Mouse (Mus musculus): ENCODE data around the gene Col26a1.
"Not testable (repeated sequence)": the region's sequence is repeated elsewhere in the genome, so short reads cannot be mapped to it uniquely, and the experiment has no call there.

Col26a1 gene

DNA sequence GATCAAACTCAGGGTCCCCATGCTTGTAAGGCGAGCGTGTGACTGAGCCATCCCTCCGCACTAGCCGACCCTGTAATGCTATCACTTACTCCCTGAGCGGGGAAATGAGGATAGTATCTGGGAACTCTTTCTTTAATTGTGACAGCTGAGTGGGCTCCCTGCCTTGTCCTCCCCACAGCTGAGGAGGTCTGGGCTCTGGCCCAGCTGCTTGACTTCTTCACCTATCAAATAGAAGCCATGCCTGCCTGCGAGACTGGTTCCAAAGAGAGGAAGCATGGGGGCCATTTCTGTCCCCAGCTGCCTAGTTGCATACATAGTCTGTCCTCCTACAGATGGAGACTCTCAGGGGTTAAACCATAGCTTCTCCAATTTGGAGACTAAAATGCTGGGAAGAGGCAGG is 78.0 kb downstream of the Col26a1 start:
- DNase-seq = no peak

GRCm38 (mm10) chr5:136804246-136804645 is 78.8 kb downstream of the Col26a1 start:
- no peak for DNase-seq

GRCm38 (mm10) chr5:136802732-136803131 is 80.3 kb downstream of the Col26a1 start:
- no peak for DNase-seq

DNA sequence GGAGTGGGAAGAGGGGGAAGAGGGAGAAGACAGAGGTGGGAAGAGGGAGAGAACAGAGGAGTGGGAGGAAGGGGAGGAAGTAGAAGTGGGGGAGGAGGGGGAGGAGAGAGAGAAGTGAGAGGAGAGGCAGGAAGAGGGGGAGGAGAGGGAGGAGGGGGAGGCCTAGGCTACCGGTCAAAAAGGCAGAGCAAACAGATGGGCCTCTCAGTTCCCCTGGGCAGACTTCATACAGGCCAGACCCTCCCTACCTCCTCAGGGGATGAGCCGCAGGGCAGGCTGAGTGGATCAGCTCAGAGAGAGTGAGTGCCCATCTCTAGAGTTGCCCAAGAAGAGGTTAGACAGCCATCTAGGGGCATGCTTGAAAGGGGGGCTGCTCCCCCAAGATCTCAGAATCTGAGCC is 86.1 kb downstream of the Col26a1 start:
- no peak for DNase-seq

DNA sequence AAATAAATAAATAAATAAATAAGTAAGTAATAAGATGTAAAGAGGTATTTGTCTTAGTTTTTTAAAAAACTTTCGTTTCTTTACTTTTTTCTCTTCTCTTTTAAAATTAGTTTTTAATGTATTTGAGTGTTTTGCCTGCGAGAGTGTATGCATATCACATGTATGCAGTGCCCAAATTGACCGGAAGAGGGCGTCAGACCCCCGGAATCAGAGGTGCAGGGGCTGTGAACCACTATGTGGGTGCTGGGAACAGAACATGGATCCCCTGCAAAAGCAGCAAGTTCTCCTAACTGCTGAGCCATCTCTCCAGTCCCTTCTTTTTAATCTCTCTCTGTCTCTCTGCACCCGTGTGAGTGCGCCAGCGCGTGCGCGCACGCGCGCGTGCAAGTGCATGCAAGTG is 89.2 kb downstream of the Col26a1 start:
- no peak for DNase-seq

GRCm38 (mm10) chr5:136792541-136792940 is 90.5 kb downstream of the Col26a1 start:
- no peak for DNase-seq

GRCm38 (mm10) chr5:136791204-136791603 is 91.8 kb downstream of the Col26a1 start:
- DNase-seq = no peak

DNA sequence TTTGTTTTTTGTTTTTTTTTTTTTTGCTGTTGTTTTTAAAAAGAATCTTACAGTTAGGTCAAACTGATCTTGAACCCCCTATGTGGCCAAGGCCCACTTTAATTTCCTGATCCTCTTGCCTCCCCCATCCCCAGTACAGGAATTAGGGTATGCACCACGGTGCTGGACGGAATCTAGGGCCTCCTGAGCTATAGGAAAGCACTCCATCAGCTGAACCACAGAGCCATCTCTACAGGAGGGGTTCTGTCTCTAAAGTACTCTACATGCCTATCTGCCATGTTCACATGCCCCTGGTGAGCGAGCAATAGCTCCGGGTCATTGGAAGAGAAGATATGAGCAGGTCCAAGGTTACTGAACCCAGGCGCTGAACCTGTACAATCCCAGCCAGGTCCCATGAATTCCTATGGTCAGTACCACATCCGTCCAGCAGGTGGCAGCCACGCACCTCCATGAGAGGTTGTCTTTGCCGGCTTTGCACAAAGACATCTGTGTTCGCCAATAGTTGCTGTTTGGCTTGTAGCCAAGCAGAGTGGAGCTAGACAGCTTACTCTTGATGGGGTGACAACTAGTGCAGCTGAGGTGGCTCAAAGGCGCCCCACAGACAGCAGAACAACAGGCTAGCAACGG is 92.3 kb downstream of the Col26a1 start:
- peak; percentile 92 for DNase-seq

DNA sequence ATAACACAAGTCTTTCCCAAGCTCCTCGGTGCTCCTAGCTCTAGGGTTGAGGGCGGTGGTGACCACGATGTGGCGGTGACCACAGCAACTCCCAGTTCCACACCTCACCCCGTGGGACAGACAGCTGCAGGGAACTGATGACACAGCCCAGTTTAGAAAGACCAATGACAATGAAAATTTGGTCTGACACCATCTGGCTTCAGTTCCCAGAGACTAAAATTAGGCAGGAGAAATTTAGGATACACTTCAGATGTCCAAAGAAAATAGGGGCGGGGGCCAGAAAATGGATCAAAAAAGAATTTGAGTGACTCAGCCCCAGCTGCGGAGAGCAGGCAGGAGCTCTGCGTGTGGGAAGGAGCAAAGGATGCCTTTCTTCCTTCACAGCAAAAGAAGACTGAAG is 98.5 kb downstream of the Col26a1 start:
- no peak for DNase-seq

DNA sequence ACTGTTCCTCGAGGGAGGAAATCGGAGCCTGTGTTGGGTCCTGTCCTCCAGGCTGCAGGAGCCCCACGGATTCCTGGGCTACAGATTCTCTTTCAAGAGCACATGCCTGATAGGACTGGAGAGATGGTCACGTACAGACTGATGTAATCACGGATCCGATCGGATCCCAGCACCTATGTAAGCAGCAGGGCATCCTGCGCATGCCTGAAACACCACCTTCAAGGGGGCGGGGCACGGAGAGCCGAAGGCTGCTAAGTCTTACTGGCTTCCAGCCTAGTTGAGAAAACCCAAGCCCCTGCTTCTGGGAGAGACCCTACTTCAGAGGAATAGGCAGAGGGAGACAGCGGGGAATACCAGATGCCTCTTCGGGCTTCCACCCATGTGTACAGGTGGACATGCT is 100.4 kb downstream of the Col26a1 start:
- DNase-seq = no peak

GRCm38 (mm10) chr5:136780465-136780864 is 102.5 kb downstream of the Col26a1 start:
- peak; percentile 54 for DNase-seq

GRCm38 (mm10) chr5:136779946-136780345 is 103.1 kb downstream of the Col26a1 start:
- no peak for DNase-seq

DNA sequence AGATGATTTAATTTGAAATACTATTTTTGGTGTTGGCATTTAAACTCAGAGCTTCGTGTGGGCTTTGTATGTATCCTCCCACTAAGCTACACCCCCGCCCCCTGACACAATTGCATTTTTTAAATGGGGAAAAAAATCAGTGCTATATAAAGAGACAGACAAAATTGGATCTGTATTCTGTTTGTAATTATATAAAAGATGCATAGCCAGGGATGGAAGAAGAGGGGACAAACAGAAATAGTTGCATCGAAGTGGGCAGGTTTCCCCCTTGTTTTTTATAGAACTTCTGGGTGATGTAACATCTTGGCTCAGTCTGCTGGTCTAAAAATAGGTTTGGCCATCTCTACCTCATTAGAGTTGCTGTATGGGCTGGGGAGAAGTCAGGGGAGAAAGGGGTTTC is 107.5 kb downstream of the Col26a1 start:
- no peak for DNase-seq

GRCm38 (mm10) chr5:136773044-136774039 is 109.7 kb downstream of the Col26a1 start:
- DNase-seq = no peak

DNA sequence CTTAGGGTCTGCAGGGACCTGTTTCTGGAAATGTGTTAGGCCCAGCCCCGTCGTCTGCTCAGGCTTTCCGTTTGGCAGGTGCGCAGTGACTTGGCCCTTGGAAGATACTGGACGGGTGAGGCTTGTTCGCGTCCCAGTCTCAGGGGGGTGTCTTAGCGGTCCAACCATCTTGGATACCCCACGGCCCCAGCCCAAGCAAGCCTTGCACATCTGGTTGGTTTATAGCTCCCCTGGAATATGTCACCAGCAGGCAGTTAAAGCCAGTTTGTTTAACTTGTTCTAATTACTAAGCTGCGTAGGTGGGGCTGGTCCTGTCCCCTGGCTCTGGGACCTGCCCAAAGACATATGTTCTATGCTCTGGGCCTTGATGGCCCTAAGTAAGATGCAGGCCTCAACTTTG is 111.9 kb downstream of the Col26a1 start:
- no peak for DNase-seq

- no peak for DNase-seq
These were observed 115.7 kb downstream of the Col26a1 start for GRCm38 (mm10) chr5:136767304-136767703.

- DNase-seq = no peak
These were observed 118.8 kb downstream of the Col26a1 start for GRCm38 (mm10) chr5:136764157-136764669.

GRCm38 (mm10) chr5:136760345-136760744 is 122.7 kb downstream of the Col26a1 start:
- DNase-seq = no peak

GRCm38 (mm10) chr5:136759781-136760180 is 123.2 kb downstream of the Col26a1 start:
- DNase-seq = no peak

GRCm38 (mm10) chr5:136755696-136756095 is 127.3 kb downstream of the Col26a1 start:
- DNase-seq = peak; percentile 75

DNA sequence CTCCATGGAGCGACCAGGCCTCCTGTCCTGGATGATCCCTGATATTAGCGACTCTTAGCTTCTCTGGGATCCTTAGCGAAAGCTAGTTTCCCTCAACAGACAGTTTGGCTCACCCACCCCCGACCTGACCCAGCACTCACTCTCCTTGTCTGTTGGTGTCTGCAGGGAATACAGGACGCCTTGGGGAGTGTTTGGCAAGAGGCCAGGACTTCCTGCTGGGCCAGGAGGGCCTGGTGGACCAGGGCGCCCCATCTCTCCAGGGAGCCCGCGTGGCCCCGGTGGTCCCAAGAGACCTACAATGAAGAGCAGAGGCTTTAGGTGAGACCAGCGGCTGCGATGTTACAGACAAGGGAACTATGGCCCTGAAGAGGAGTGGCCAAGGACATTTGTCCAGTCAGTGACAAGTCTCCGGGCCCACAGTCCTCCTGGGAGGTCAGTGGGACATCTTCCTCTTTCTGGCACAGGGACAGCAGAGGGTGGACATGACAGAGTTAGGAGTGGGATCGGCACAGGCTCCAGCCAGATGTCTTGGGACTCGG is 128.9 kb downstream of the Col26a1 start:
- no peak for DNase-seq

DNA sequence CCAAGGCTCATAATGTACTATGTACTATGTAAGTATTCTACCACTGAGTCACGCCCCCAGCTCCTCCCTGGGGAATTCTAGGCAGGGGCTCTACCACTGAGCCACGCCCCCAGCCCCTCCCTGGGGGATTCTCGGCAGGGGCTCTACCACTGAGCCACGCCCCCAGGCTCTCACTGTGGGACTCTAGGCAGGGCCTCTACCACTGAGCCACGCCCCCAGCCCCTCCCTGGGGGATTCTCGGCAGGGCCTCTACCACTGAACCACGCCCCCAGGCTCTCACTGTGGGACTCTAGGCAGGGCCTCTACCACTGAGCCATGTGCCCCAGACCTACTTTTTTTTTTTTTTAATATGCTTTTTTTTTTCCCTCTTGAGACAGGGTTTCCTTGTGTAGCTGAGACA is 129.8 kb downstream of the Col26a1 start:
- DNase-seq = not testable (repeated sequence)

- DNase-seq = no peak
These were observed 130.9 kb downstream of the Col26a1 start for GRCm38 (mm10) chr5:136752104-136752503.

DNA sequence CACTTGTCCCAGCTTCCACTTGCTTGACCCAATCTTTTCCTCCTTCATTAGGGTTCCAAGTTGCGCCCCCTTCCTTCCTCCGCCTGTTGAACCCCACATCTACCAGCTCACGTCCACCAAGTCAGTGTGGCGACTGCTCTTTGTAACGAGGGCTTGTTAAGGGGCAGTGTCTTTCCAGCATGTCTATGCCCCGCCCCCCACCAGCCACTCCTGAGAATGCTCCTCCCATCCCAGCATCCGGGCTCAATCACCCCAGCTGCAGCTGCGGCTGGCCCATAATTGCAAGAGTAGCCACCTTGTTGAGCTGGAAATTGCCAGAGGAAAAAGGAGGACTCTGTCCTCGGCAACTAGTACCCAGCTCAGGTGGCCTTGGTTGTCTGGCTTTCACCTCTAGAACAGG is 136.4 kb downstream of the Col26a1 start:
- DNase-seq = no peak

All from lung, postnatal 36 days (tissue).